Mouse (Mus musculus) bone marrow, adult 2 months (tissue): ENCODE data around the gene Glra1.

Experiments used
- CTCF ChIP-seq: fragments of 200-500 bp; IDR thresholded peaks from 2 replicates; pipeline ENCODE4 v1.5.1; 2011; ENCODE audit warnings: low read length, control low read depth; ENCODE audit not compliant: control insufficient read depth, insufficient read depth
- POLR2A ChIP-seq: fragments of 200-500 bp; IDR thresholded peaks from 2 replicates; pipeline ENCODE4 v1.6.1; 2011; ENCODE audit warnings: low read depth, mild to moderate bottlenecking, control low read depth, low read length, borderline replicate concordance; ENCODE audit not compliant: control insufficient read depth

- TF ChIP-seq CTCF: no peak
- TF ChIP-seq POLR2A: no peak
These were observed 761 bp downstream of the Glra1 start for GRCm38 (mm10) chr11:55607066-55607807.
